Mouse (Mus musculus) G1E-ER4 (cell line): ENCODE results near the gene Coq5. TPM values are rescaled to one million over a fixed set of nuclear protein-coding genes. Genes with fewer than 3 reads are reported as not detected.

ENCODE experiments used
- GATA1 ChIP-seq: IDR thresholded peaks from one replicate; pipeline ENCODE4 v1.8.0; 2012; ENCODE audit warnings: low read length, inconsistent platforms
- polyA plus RNA-seq: library from polyadenylated mRNA; stranded (reverse); fragments of >175 nt; gene quantifications from 2 replicates; pipeline ENCODE4 v1.2.3, GENCODE M21; 2012

The Coq5 gene
- polyA plus RNA-seq, 1 experiment = 27.3 TPM

DNA sequence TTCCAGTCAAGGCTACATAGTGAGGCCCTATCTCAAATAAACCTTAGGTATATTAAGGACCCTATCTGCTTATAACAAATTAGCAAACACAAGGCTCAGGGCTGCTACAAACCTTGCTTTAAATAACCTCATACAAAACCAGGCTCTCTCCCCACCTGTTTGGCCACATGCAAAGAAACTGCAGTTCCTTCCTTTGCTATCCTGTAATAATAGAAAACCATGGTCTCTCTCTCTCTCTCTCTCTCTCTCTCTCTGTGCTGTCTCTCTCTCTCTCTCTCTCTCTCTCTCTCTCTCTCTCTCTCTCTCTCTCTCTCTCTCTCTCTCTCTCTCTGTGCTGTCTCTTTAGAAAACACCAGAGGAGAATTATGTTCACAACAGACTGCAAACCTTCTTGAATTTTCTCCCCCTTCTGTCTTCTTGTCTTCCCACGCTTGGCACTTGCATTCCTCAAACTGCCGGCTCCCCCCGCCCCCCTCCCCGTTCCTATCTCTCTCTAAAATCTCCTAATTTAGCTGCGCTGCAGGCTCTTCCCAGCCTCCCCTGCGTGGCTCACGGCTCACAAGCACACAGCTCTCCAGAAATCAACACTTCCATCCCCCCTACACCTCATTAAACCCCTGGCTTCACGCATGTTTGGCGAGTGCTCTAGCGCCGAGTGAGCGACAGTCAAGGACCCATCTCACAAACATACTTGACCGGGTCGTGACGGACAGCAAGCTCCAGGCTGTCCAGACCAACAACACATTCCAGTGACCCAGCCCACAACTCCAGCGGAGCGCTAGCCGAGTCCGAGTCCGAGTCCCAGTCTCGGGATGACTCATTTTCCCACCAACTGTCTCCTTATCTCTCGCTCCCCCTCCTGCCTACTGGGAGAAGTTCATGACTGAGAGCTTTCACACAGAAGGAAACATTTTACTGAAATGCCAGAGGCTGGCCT is 39.8 kb downstream of the Coq5 start:
- no peak for TF ChIP-seq GATA1

DNA sequence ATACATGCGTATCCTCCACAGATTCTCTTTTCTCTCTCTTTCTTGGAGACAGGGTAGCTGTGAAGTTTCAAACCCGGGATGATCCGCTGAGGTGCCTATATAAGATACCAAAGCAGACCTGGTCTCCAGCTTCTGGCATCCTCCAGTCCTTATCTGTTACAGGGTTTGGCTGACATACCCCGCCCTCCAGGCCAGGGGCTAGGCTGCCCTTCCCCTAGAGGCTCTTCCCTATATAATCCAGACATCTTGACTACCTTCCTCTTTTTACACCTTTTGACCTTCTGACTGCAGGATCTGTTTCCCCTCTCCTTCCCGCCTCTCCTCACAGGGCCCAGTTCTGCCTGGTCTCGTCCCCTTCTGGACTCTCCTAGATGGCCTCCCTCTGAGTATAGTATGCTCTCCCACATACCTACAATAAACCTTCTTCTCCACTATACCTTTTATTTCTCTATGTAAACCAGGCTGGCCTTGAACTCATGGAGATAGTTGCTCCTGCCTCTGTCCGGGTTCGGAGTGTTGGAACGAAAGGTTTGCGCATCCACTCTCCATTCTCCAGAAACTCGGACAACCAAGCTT is 46.9 kb downstream of the Coq5 start:
- no peak for TF ChIP-seq GATA1

DNA sequence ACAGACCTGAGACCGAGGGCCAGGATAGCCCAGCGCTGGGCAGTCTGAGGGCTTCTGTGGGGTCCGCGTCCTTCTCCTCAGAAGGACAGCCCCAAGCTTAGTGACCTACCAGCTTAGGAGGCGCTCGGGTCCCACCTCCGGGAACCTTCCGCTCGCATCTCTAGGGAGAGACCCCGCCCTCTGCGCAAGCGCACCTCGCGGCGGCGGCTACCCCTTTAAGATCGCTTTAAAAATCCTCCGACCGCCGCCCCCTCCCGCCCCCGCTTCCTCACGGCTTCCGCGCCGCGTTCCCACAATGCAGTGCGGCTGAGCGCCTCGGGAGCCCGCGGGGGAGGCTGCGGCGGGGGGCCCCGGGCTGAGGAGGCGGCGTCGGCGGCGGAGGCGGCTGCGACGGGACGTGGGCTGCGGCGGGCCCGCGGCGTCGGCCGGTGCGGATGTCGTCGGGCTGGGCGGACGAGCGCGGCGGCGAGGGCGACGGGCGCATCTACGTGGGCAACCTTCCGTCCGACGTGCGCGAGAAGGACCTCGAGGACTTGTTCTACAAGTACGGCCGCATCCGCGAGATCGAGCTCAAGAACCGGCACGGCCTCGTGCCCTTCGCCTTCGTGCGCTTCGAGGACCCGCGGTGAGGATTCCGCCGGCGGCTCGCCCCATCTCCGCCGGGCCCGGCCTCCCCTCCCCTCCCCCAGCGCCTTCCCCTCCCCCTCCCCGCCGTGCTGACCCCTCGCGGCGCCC is 47.6 kb downstream of the Coq5 start, which contains the start of gene Srsf9:
TSS of gene Srsf9 (plus strand) at position 303 of the 735 bp plus-strand sequence.
- no peak for TF ChIP-seq GATA1

DNA sequence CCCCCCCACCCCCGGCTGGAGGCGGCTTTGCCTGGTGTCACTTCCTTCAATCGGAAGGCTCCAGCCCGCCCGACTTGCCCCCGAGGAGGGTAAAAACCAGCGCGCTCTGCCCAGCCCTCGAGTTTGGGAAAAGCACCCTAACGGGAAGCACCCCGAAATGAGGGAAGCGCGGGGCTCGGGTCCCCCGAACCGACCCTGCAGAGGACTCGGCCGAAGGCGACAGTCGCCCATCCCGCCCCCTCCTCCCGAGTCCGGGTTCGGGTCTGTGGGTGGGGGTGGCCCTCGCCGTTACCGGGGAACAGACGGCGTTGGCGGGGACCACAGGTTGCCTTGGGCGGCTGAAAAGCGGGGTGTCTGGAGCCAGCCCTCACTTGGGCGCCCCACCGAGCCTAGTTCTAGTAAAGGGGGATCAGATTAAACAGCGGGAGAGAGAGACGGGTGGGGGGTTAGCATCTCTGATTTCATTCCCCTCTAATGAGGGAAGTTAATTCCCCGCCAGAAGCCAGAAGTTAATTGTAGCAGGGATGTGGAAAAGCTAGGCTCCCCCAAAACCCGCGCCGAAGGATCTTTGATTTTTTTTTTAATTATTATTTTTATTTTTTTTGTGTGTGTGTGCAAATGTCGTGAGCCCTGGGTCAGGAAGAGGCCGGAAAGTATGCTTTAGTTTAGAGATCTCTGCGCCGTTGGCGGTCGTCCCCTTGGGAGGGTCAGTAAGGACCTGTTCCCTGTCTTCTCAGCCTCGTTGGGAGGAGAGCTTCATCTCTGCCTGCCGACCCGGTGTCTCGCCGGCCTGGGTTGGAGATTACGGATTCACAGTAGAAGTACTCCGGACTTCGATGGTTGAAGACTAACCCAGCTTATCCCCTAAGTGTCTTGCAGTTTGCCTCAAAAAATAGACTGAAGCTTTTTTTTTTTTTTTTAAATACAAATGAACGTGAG is 48.4 kb downstream of the Coq5 start:
- no peak for TF ChIP-seq GATA1

DNA sequence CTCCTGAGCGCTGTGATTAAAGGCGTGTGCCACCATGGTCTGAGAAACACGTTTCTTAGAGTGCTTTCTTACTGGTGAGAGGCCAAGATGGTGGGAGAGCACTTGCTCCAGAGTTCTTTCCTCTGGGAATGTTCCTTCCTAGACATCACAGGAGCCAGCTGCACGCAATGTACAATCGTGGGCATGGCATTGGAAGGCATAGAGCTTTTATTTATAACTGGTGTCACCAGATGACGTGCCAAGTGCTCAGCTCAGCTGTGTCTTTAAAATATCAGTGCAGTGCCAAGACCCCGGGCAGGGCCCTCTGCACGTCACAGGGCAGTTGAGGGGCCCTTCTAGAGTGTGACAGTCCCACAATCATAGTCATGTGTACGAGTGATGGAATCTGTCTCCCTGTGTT is 51.5 kb downstream of the Coq5 start:
- no peak for TF ChIP-seq GATA1

DNA sequence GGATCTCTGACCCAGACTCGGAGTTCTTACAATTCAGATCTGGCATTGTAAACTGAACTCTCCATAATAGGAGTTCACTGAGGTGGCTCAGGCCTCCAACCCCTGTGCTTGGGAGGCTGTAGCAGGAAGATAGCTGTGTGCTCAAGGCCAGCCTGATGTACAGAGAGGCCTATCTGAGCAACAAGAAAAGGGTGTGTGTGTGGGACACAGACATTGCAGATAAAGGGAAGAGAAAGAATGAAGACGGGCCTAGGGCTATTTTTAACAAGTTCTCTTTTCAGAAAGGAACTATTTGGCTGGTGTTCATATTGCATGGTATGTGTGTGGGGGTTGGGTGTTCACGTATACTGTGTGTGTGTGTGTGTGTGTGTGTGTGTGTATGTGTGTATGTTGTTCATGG is 54.2 kb downstream of the Coq5 start:
- peak; percentile 70 for TF ChIP-seq GATA1

DNA sequence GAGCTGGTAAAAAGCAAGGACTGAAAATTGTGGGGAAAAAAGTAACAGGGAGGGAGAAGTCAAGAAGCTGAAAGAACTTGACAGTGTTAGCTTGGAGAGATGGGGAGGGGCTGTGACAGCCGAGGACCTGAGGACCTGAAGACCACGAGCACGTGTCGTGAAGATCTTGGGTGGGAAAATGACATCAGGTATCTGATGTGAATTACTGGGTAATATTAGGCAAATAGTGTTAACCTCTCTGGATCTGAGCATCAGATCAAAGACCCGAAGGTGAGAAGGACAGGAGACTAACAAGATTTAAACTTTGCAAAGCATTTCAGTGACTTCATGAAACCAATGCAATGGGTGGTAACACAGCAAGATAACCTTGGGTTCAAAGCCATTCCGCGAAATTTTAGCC is 60.5 kb downstream of the Coq5 start:
- TF ChIP-seq GATA1 = no peak

DNA sequence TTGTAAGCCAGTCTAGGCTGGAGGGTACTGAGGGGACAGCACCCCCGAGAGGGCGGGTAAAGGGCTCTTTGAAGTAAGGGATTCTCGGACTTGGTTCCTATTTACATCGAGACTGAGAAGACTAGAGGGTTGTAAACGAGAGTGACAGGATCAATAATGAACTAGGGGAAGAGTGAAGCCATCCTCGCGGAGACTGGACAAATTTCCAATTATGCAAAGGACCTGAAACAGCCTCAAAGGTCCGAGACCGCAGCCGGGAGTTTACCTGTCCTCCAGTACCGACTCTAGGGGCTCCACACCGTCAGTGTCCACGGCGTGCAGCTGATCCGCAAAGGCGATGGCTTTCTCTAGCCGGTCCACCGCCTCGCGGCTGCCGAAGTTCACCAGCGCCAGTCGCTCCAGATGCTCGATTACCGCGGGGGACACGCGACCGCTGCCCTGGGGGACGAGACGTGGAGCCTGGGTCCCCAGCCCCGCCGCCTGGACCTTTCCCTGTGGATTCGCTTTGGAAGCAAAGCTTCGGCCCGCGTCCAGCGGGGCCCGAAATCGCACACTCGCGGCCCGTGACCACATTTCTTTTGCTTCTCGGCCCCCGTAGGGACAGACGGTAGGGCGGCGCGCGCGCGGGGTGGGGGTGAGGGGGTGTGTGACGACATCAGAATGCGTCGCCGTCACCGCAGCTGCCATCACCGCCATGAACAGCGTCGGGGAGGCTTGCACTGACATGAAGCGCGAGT is 61.3 kb downstream of the Coq5 start, which contains the start of the genes Gatc and Triap1:
TSS of gene Gatc (minus strand) at position 602 of the 737 bp plus-strand sequence.
TSS of gene Triap1 (plus strand) at position 649 of the 737 bp plus-strand sequence.
- no peak for TF ChIP-seq GATA1

DNA sequence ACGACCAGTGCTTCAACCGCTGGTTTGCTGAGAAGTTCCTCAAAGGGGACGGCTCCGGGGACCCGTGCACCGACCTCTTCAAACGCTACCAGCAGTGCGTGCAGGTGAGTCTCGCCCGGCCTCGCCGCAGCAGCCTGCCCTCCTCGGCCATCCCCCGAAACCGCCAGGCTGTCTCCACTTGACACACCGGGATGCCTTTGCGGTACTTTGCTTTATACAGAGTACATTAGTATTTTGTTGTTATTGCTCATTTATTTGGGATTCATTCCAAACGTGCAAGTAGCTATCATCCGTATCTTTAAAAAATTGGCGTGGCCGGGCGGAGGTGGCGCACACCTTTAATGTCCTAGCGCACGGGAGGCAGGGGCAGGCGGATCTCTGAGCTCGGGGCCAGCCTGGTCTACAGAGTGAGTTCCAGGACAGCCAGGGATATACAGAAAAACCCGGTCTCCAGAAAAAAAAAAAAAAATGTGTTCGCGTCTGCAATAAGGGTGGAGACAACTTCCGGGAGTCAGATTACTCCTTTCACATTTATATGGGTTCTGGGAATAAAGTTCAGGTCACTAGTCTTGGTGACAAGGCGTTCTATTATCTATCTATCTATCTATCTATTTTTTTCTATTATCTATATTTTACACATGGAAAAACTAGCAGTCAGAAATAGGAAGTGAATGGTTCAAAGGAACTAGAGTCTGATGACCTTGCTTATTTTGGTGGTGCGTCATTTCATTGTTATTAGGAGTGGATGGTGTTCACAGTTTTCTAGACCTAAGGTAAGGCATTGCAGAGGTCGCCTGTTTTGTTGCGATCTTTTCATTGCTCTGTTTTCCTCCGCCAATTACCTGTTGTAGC is 62.1 kb downstream of the Coq5 start:
- no peak for TF ChIP-seq GATA1

Other genes starting within 250 kb of the Coq5 start
- not detected in 2 replicates for gene Gm10401, start 181.4 kb upstream of the Coq5 start, polyA plus RNA-seq
- gene Acads, start 160.3 kb upstream of the Coq5 start, polyA plus RNA-seq = 67.5 and 69.2 TPM in 2 replicates
- gene Unc119b, start 144.7 kb upstream of the Coq5 start, polyA plus RNA-seq = 37.8 and 47.6 TPM in 2 replicates
- gene Mlec, start 121.5 kb upstream of the Coq5 start, polyA plus RNA-seq = 61.4 and 64.0 TPM in 2 replicates
- gene Cabp1, start 85.3 kb upstream of the Coq5 start, polyA plus RNA-seq = not detected in 2 replicates
- 24.1 and 32.1 TPM in 2 replicates for gene Pop5, start 43.8 kb upstream of the Coq5 start, polyA plus RNA-seq
- 270 and 383 TPM in 2 replicates for gene Rnf10, start 6.8 kb upstream of the Coq5 start, polyA plus RNA-seq
- gene Dynll1, start 21.3 kb downstream of the Coq5 start, polyA plus RNA-seq = 399 and 435 TPM in 2 replicates
- gene Srsf9, start 47.5 kb downstream of the Coq5 start, polyA plus RNA-seq = 146 and 183 TPM in 2 replicates
- 16.0 and 21.8 TPM in 2 replicates for gene Gatc, start 61.5 kb downstream of the Coq5 start, polyA plus RNA-seq
- gene Triap1, start 61.6 kb downstream of the Coq5 start, polyA plus RNA-seq = 3.4 and 10.5 TPM in 2 replicates
- gene Cox6a1, start 69.3 kb downstream of the Coq5 start, polyA plus RNA-seq = 2,043 and 2,441 TPM in 2 replicates
- 2.4 TPM in 2 replicates for gene Msi1, start 149.9 kb downstream of the Coq5 start, polyA plus RNA-seq
- gene Pla2g1b, start 186.6 kb downstream of the Coq5 start, polyA plus RNA-seq = not detected in 2 replicates
- gene Sirt4, start 205.1 kb downstream of the Coq5 start, polyA plus RNA-seq = 6.3 and 9.5 TPM in 2 replicates
- 44.1 and 45.2 TPM in 2 replicates for gene Pxn, start 227.0 kb downstream of the Coq5 start, polyA plus RNA-seq